Comparison of ENCODE assay signal across 8 mouse cellular contexts in genomic region chr13:21855146-21855545, GRCm38 (mm10). TPM values are rescaled to one million over a fixed set of nuclear protein-coding genes. Genes with fewer than 3 reads are reported as not detected.
DNase-seq lines count a peak whose midpoint lies in the region; ATAC-seq lines count a peak whose summit lies in the region.

No protein-coding gene starts in this region.

- peak overlapping the region; percentile 64 for H3K4me3 ChIP-seq in embryonic facial prominence, embryonic 10.5 days
- H3K4me3 ChIP-seq in heart, embryonic 13.5 days, result peak overlapping the region; percentile 57
- H3K4me3 ChIP-seq in liver, embryonic 12.5 days, result peak overlapping the region; percentile 68
- H3K4me3 ChIP-seq in stomach, embryonic 16.5 days (replicated peaks; ENCODE audit: low read length), result peak overlapping the region; percentile 49

- under 1% methylated on average over 11 of the region's 11 CpGs for WGBS in embryonic facial prominence, embryonic 10.5 days
- 3% methylated on average over 11 of the region's 11 CpGs for WGBS in heart, embryonic 13.5 days
- under 1% methylated on average over 11 of the region's 11 CpGs for WGBS in liver, embryonic 12.5 days (ENCODE audit: insufficient replicate concordance)
- 4% methylated on average over 11 of the region's 11 CpGs for WGBS in stomach, embryonic 16.5 days

- H3K9ac ChIP-seq in heart, embryonic 13.5 days, result peak overlapping the region; percentile 75
- peak overlapping the region; percentile 65 for H3K9ac ChIP-seq in liver, embryonic 12.5 days
- H3K9ac ChIP-seq in stomach, embryonic 16.5 days (ENCODE audit: low read length), result peak overlapping the region; percentile 13; the same call in 1 of the 2 replicates

- no peaks in the 10 kb centered on the region for H3K36me3 ChIP-seq in embryonic facial prominence, embryonic 10.5 days (replicated peaks)
- H3K36me3 ChIP-seq in heart, embryonic 13.5 days, result no peaks in the 10 kb centered on the region
- no peaks in the 10 kb centered on the region for H3K36me3 ChIP-seq in liver, embryonic 12.5 days
- no peaks in the 10 kb centered on the region for H3K36me3 ChIP-seq in stomach, embryonic 16.5 days (ENCODE audit: control insufficient read depth, insufficient read depth, low read length)

- H3K27me3 ChIP-seq in embryonic facial prominence, embryonic 10.5 days (replicated peaks; ENCODE audit: low read depth, poor library complexity, severe bottlenecking), result no peaks in the 10 kb centered on the region
- no peaks in the 10 kb centered on the region for H3K27me3 ChIP-seq in heart, embryonic 13.5 days (replicated peaks)
- no peaks in the 10 kb centered on the region for H3K27me3 ChIP-seq in liver, embryonic 12.5 days (replicated peaks)
- no peaks in the 10 kb centered on the region for H3K27me3 ChIP-seq in stomach, embryonic 16.5 days (ENCODE audit: control insufficient read depth, insufficient read depth, low read length)

- no peak overlapping the region; the same call in 1 of the 2 replicates for H3K27ac ChIP-seq in embryonic facial prominence, embryonic 10.5 days (replicated peaks)
- no peak overlapping the region for H3K27ac ChIP-seq in heart, embryonic 13.5 days (replicated peaks)
- no peak overlapping the region for H3K27ac ChIP-seq in liver, embryonic 12.5 days
- H3K27ac ChIP-seq in stomach, embryonic 16.5 days (ENCODE audit: low read length), result no peak overlapping the region

- peak overlapping the region; percentile 69 for H3K4me2 ChIP-seq in heart, embryonic 13.5 days
- peak overlapping the region; percentile 69 for H3K4me2 ChIP-seq in liver, embryonic 12.5 days
- H3K4me2 ChIP-seq in stomach, embryonic 16.5 days (ENCODE audit: low read depth, low read length), result peak overlapping the region; percentile 56

- H3K9me3 ChIP-seq in embryonic facial prominence, embryonic 10.5 days, result no peaks in the 10 kb centered on the region
- H3K9me3 ChIP-seq in heart, embryonic 13.5 days, result no peaks in the 10 kb centered on the region
- no peaks in the 10 kb centered on the region for H3K9me3 ChIP-seq in liver, embryonic 12.5 days (replicated peaks)
- no peaks in the 10 kb centered on the region for H3K9me3 ChIP-seq in stomach, embryonic 16.5 days (replicated peaks; ENCODE audit: control insufficient read depth, low read length)

- H3K4me1 ChIP-seq in embryonic facial prominence, embryonic 10.5 days, result no peaks in the 10 kb centered on the region
- H3K4me1 ChIP-seq in heart, embryonic 13.5 days, result peaks cover 24% of the 10 kb centered on the region
- H3K4me1 ChIP-seq in liver, embryonic 12.5 days, result peaks cover 3% of the 10 kb centered on the region; the same call in 1 of the 2 replicates
- H3K4me1 ChIP-seq in stomach, embryonic 16.5 days (ENCODE audit: control insufficient read depth, insufficient read depth, low read length), result no peaks in the 10 kb centered on the region

- DNase-seq in 3134 (ENCODE audit: extremely low read depth, insufficient read length, low spot score), result peak; percentile 84
- peak; percentile 80 to 89 for DNase-seq in adrenal gland, adult 18-20 months (ENCODE audit: low spot score in 2 of 2)
- DNase-seq in embryonic facial prominence, embryonic 10.5 days (ENCODE audit: low spot score), result peak; percentile 90
- DNase-seq in kidney, postnatal 14 days, result peak; percentile 37
- peak; percentile 92 for DNase-seq in neural tube, embryonic 10.5 days (ENCODE audit: extremely low spot score, low spot score)

- no peak for ATAC-seq in heart, embryonic 13.5 days (ENCODE audit: extremely low read depth, insufficient number of reproducible peaks, low FRiP score, low TSS enrichment)
- peak; percentile 92 for ATAC-seq in liver, embryonic 12.5 days
- ATAC-seq in stomach, embryonic 16.5 days (ENCODE audit: insufficient read depth, low FRiP score), result peak; percentile 69; the same call in 1 of the 2 replicates

RNA-seq across cellular contexts. Expression of gene Hist1h2br, which starts 21.6 kb away (rescaled TPM):
- 10 to 100 TPM; 43.9 to 68.8 TPM for total RNA-seq in adrenal gland, adult 18-20 months (2021)
- 21.7 and 24.2 TPM in 2 replicates for polyA plus RNA-seq in embryonic facial prominence, embryonic 10.5 days (2016; fragmentation: Nextera tagmentation; extraction: Ambion mirVana)
- 9.2 and 10.8 TPM in 2 replicates for polyA plus RNA-seq in heart, embryonic 13.5 days (2015; fragmentation: Nextera tagmentation; extraction: Ambion mirVana)
- 25.4 and 26.3 TPM in 2 replicates for polyA plus RNA-seq in liver, embryonic 12.5 days (2016; fragmentation: Nextera tagmentation; extraction: Ambion mirVana)
- 11.8 and 18.5 TPM in 2 replicates for polyA plus RNA-seq in stomach, embryonic 16.5 days (2015; fragmentation: Nextera tagmentation; extraction: Ambion mirVana)

RNA-seq across cellular contexts. Expression of gene Hist1h2ap, which starts 21.8 kb away (rescaled TPM):
- 10 to 100 TPM in 1 of 2 experiments, 1 to 10 TPM in 1; 8.6 to 29.1 TPM for total RNA-seq in adrenal gland, adult 18-20 months (2021)
- 6,093 and 6,114 TPM in 2 replicates for polyA plus RNA-seq in embryonic facial prominence, embryonic 10.5 days (2016; fragmentation: Nextera tagmentation; extraction: Ambion mirVana)
- polyA plus RNA-seq in heart, embryonic 13.5 days (2015; fragmentation: Nextera tagmentation; extraction: Ambion mirVana), result 1,655 and 1,669 TPM in 2 replicates
- polyA plus RNA-seq in liver, embryonic 12.5 days (2016; fragmentation: Nextera tagmentation; extraction: Ambion mirVana), result 5,867 and 6,049 TPM in 2 replicates
- 1,905 and 2,657 TPM in 2 replicates for polyA plus RNA-seq in stomach, embryonic 16.5 days (2015; fragmentation: Nextera tagmentation; extraction: Ambion mirVana)

RNA-seq across cellular contexts. Expression of gene Hist1h4n, which starts 23.1 kb away (rescaled TPM):
- 10 to 100 TPM; 33.0 to 84.6 TPM for total RNA-seq in adrenal gland, adult 18-20 months (2021)
- 9.3 and 10.5 TPM in 2 replicates for polyA plus RNA-seq in embryonic facial prominence, embryonic 10.5 days (2016; fragmentation: Nextera tagmentation; extraction: Ambion mirVana)
- polyA plus RNA-seq in heart, embryonic 13.5 days (2015; fragmentation: Nextera tagmentation; extraction: Ambion mirVana), result 11.2 and 15.6 TPM in 2 replicates
- 20.8 and 25.3 TPM in 2 replicates for polyA plus RNA-seq in liver, embryonic 12.5 days (2016; fragmentation: Nextera tagmentation; extraction: Ambion mirVana)
- 13.0 and 15.5 TPM in 2 replicates for polyA plus RNA-seq in stomach, embryonic 16.5 days (2015; fragmentation: Nextera tagmentation; extraction: Ambion mirVana)

RNA-seq across cellular contexts. Expression of gene Hist1h4m, which starts 43.6 kb away (rescaled TPM):
- total RNA-seq in adrenal gland, adult 18-20 months (2021), result 100 to 1,000 TPM; 185 to 195 TPM
- polyA plus RNA-seq in embryonic facial prominence, embryonic 10.5 days (2016; fragmentation: Nextera tagmentation; extraction: Ambion mirVana), result not detected in 2 replicates
- polyA plus RNA-seq in heart, embryonic 13.5 days (2015; fragmentation: Nextera tagmentation; extraction: Ambion mirVana), result not detected in 2 replicates
- not detected in 2 replicates for polyA plus RNA-seq in liver, embryonic 12.5 days (2016; fragmentation: Nextera tagmentation; extraction: Ambion mirVana)
- polyA plus RNA-seq in stomach, embryonic 16.5 days (2015; fragmentation: Nextera tagmentation; extraction: Ambion mirVana), result not detected in 2 replicates

RNA-seq across cellular contexts. Expression of gene Hist1h2ao, which starts 44.9 kb away (rescaled TPM):
- 10 to 100 TPM in 1 of 2 experiments, 1 to 10 TPM in 1; 3.6 to 44.2 TPM for total RNA-seq in adrenal gland, adult 18-20 months (2021)
- not detected in 2 replicates for polyA plus RNA-seq in embryonic facial prominence, embryonic 10.5 days (2016; fragmentation: Nextera tagmentation; extraction: Ambion mirVana)
- not detected in 2 replicates for polyA plus RNA-seq in heart, embryonic 13.5 days (2015; fragmentation: Nextera tagmentation; extraction: Ambion mirVana)
- polyA plus RNA-seq in liver, embryonic 12.5 days (2016; fragmentation: Nextera tagmentation; extraction: Ambion mirVana), result not detected in 2 replicates
- 1.5 TPM in 1 of 2 replicates, not detected in the other for polyA plus RNA-seq in stomach, embryonic 16.5 days (2015; fragmentation: Nextera tagmentation; extraction: Ambion mirVana)

Comparison
In these comparisons a context has a peak if more than half of its experiments do, and no peak if none do; other contexts are left out.
1. DNase-seq: peak in every context shown above with its lines; median percentile 92 in neural tube, embryonic 10.5 days; 90 in embryonic facial prominence, embryonic 10.5 days; 84 in adrenal gland, adult 18-20 months; 84 in 3134; 37 in kidney, postnatal 14 days.
2. H3K9ac ChIP-seq: peak in every context shown above with its lines; median percentile 75 in heart, embryonic 13.5 days; 65 in liver, embryonic 12.5 days; 13 in stomach, embryonic 16.5 days.